Mouse (Mus musculus): ENCODE measurements at regions not wholly inside any gene's neighbourhood (a gene's known extent, or its start where the extent isn't known, plus 50 kb on each side); places are given as distances from the start of the nearest gene placed in this dataset.

DNA sequence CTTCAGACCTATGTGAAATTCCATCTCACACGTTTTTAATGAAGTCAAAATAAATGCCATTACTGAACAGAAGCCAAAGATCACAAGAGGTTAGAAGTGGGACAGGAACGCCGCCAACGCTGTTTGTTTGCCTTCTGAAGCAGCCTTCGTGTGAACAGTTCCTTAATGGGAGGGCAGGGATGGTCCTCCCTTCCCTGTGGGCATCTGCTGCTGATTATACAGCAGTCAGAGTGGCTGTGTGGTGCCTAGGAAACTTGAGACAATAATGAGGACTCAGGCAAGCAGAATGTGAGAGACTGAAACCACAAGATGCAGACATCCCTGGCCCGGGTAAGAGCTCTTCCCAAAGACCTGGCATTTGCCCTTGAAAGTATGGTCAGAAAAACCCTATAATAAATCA is 164.3 kb downstream of the Cxcl12 start:
- Histone ChIP-seq H3K36me3 (ENCODE audit: insufficient read depth, low read length) (no peaks in the 10 kb centered on the region), H3K27ac (ENCODE audit: low read depth, low read length) (no peak overlapping the region), H3K4me3 (ENCODE audit: low read depth, low read length) (no peak overlapping the region), H3K4me1 (ENCODE audit: insufficient read depth, low read length) (no peaks in the 10 kb centered on the region), H3K9me3 (ENCODE audit: low read length) (no peaks in the 10 kb centered on the region), H3K9ac (replicated peaks; ENCODE audit: low read length, poor library complexity, severe bottlenecking) (no peak overlapping the region), H3K4me2 (ENCODE audit: low read depth, low read length, poor library complexity, severe bottlenecking) (no peak overlapping the region), H3K27me3 (ENCODE audit: insufficient read depth, low read length) (no peaks in the 10 kb centered on the region)
- no peak for DNase-seq (ENCODE audit: low spot score)
- WGBS: 67% methylated on average over 6 of the region's 6 CpGs
- no peak for TF ChIP-seq CTCF (IDR thresholded peaks at IDR 0.05)
- no peak for ATAC-seq (ENCODE audit: low FRiP score)

- ATAC-seq (ENCODE audit: low FRiP score): no peak
- no peaks in the 10 kb centered on the region for H3K27me3 ChIP-seq (ENCODE audit: insufficient read depth, low read length)
- no peak for TF ChIP-seq CTCF (IDR thresholded peaks at IDR 0.05)
- H3K4me2 ChIP-seq (ENCODE audit: low read depth, low read length, poor library complexity, severe bottlenecking): no peak overlapping the region
- DNase-seq (ENCODE audit: low spot score): no peak
- H3K27ac ChIP-seq (ENCODE audit: low read depth, low read length): no peak overlapping the region
- H3K9ac ChIP-seq (replicated peaks; ENCODE audit: low read length, poor library complexity, severe bottlenecking): no peak overlapping the region
- no peaks in the 10 kb centered on the region for H3K4me1 ChIP-seq (ENCODE audit: insufficient read depth, low read length)
- 92% methylated on average over 3 of the region's 3 CpGs for WGBS
- H3K36me3 ChIP-seq (ENCODE audit: insufficient read depth, low read length): no peaks in the 10 kb centered on the region
- no peaks in the 10 kb centered on the region for H3K9me3 ChIP-seq (ENCODE audit: low read length)
- H3K4me3 ChIP-seq (ENCODE audit: low read depth, low read length): no peak overlapping the region
These were observed 173.8 kb downstream of the Cxcl12 start for GRCm38 (mm10) chr6:117342123-117342522.

GRCm38 (mm10) chr6:117347356-117347755 is 179.0 kb downstream of the Cxcl12 start:
- no peak overlapping the region for H3K4me3 ChIP-seq (ENCODE audit: low read depth, low read length)
- no peak for TF ChIP-seq CTCF (IDR thresholded peaks at IDR 0.05)
- DNase-seq (ENCODE audit: low spot score): no peak
- no peak for ATAC-seq (ENCODE audit: low FRiP score)
- H3K9me3 ChIP-seq (ENCODE audit: low read length): no peaks in the 10 kb centered on the region
- H3K4me2 ChIP-seq (ENCODE audit: low read depth, low read length, poor library complexity, severe bottlenecking): no peak overlapping the region
- H3K4me1 ChIP-seq (ENCODE audit: insufficient read depth, low read length): no peaks in the 10 kb centered on the region
- H3K27ac ChIP-seq (ENCODE audit: low read depth, low read length): no peak overlapping the region
- H3K36me3 ChIP-seq (ENCODE audit: insufficient read depth, low read length): no peaks in the 10 kb centered on the region
- WGBS: 86% methylated on average over 1 of the region's 1 CpGs
- H3K9ac ChIP-seq (replicated peaks; ENCODE audit: low read length, poor library complexity, severe bottlenecking): no peak overlapping the region
- H3K27me3 ChIP-seq (ENCODE audit: insufficient read depth, low read length): no peaks in the 10 kb centered on the region

DNA sequence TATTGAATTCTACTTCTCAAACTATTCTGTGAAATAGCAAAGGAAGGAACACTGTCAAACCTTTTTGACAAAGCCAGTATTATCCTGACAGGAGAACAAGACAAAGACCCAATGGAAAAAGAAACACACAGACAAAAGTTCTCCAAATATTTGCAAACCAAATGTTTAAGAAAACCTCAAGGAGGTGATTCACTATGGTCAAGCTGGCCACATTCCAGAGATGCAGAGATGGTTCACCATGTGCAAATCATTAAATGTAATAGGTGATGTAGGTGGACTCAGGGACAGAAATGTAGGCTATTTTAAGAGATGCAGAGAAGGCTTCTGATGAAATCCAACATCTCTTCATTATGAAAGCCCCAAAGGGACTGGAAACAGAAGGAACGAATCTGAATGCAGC is 183.5 kb downstream of the Cxcl12 start:
- Histone ChIP-seq H3K27me3 (ENCODE audit: insufficient read depth, low read length) (no peaks in the 10 kb centered on the region), H3K9ac (replicated peaks; ENCODE audit: low read length, poor library complexity, severe bottlenecking) (no peak overlapping the region), H3K36me3 (ENCODE audit: insufficient read depth, low read length) (no peaks in the 10 kb centered on the region), H3K4me3 (ENCODE audit: low read depth, low read length) (no peak overlapping the region), H3K9me3 (ENCODE audit: low read length) (no peaks in the 10 kb centered on the region), H3K4me1 (ENCODE audit: insufficient read depth, low read length) (no peaks in the 10 kb centered on the region), H3K27ac (ENCODE audit: low read depth, low read length) (no peak overlapping the region), H3K4me2 (ENCODE audit: low read depth, low read length, poor library complexity, severe bottlenecking) (no peak overlapping the region)
- 75% methylated on average over 1 of the region's 1 CpGs for WGBS
- no peak for DNase-seq (ENCODE audit: low spot score)
- no peak for TF ChIP-seq CTCF (IDR thresholded peaks at IDR 0.05)
- no peak for ATAC-seq (ENCODE audit: low FRiP score)

DNA sequence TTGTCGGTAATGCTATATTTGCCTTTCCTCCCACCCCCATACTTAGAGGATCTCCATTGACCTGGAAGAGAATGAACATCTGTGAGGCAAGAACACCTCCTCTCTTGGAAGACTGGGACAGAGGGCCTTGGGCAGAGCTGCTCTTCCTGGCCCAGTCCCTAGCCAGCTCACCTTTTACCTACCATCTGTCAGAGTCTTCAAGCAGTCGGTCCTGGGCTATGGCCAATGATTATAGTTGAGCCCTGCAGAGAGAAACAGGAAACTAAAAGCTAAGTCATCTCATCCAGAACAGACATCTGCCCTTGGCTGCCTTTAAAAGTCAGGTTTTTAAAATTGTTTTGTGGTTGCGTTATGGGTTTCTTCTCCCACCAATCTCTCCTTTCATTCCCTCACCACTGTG is 184.8 kb downstream of the Cxcl12 start:
- ATAC-seq (ENCODE audit: low FRiP score) (no peak), DNase-seq (ENCODE audit: low spot score) (no peak)
- no peak overlapping the region for H3K4me2 ChIP-seq (ENCODE audit: low read depth, low read length, poor library complexity, severe bottlenecking)
- no peak for TF ChIP-seq CTCF (IDR thresholded peaks at IDR 0.05)
- no peaks in the 10 kb centered on the region for H3K9me3 ChIP-seq (ENCODE audit: low read length)
- no peaks in the 10 kb centered on the region for H3K27me3 ChIP-seq (ENCODE audit: insufficient read depth, low read length)
- H3K4me1 ChIP-seq (ENCODE audit: insufficient read depth, low read length): no peaks in the 10 kb centered on the region
- H3K36me3 ChIP-seq (ENCODE audit: insufficient read depth, low read length): no peaks in the 10 kb centered on the region
- H3K4me3 ChIP-seq (ENCODE audit: low read depth, low read length): no peak overlapping the region
- WGBS: 95% methylated on average over 3 of the region's 3 CpGs
- no peak overlapping the region for H3K27ac ChIP-seq (ENCODE audit: low read depth, low read length)
- H3K9ac ChIP-seq (replicated peaks; ENCODE audit: low read length, poor library complexity, severe bottlenecking): no peak overlapping the region

DNA sequence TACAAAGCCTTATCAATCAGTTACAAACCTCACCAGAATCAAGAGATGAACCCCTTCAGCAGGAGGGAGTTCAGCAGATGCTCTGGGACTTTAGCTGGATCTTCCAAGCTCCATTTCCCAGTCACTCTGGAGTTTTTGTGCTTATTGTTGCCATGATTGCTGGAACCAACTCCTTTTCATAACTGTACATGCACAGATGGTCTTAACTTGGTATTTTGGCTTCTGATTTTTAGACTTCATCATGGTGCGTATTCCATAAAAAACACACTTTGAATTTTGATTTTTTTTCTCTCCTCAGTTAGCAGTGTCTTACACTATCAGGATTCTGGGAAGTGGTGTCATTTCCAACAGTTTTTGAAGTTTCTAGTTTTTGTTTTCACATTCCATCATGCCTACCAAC is 187.8 kb downstream of the Cxcl12 start:
- ATAC-seq (ENCODE audit: low FRiP score) (no peak), DNase-seq (ENCODE audit: low spot score) (no peak)
- H3K36me3 ChIP-seq (ENCODE audit: insufficient read depth, low read length): no peaks in the 10 kb centered on the region
- no peaks in the 10 kb centered on the region for H3K4me1 ChIP-seq (ENCODE audit: insufficient read depth, low read length)
- no peak overlapping the region for H3K9ac ChIP-seq (replicated peaks; ENCODE audit: low read length, poor library complexity, severe bottlenecking)
- H3K4me2 ChIP-seq (ENCODE audit: low read depth, low read length, poor library complexity, severe bottlenecking): no peak overlapping the region
- TF ChIP-seq CTCF (IDR thresholded peaks at IDR 0.05): no peak
- no peak overlapping the region for H3K27ac ChIP-seq (ENCODE audit: low read depth, low read length)
- 90% methylated on average over 1 of the region's 1 CpGs for WGBS
- no peaks in the 10 kb centered on the region for H3K27me3 ChIP-seq (ENCODE audit: insufficient read depth, low read length)
- H3K9me3 ChIP-seq (ENCODE audit: low read length): no peaks in the 10 kb centered on the region
- H3K4me3 ChIP-seq (ENCODE audit: low read depth, low read length): no peak overlapping the region

GRCm38 (mm10) chr6:117359401-117359800 is 191.1 kb downstream of the Cxcl12 start:
- no peak overlapping the region for H3K9ac ChIP-seq (replicated peaks; ENCODE audit: low read length, poor library complexity, severe bottlenecking)
- no peak for ATAC-seq (ENCODE audit: low FRiP score)
- no peaks in the 10 kb centered on the region for H3K4me1 ChIP-seq (ENCODE audit: insufficient read depth, low read length)
- TF ChIP-seq CTCF (IDR thresholded peaks at IDR 0.05): no peak
- H3K36me3 ChIP-seq (ENCODE audit: insufficient read depth, low read length): no peaks in the 10 kb centered on the region
- H3K4me3 ChIP-seq (ENCODE audit: low read depth, low read length): no peak overlapping the region
- no peaks in the 10 kb centered on the region for H3K27me3 ChIP-seq (ENCODE audit: insufficient read depth, low read length)
- no peaks in the 10 kb centered on the region for H3K9me3 ChIP-seq (ENCODE audit: low read length)
- no peak overlapping the region for H3K4me2 ChIP-seq (ENCODE audit: low read depth, low read length, poor library complexity, severe bottlenecking)
- WGBS: 89% methylated on average over 2 of the region's 2 CpGs
- no peak for DNase-seq (ENCODE audit: low spot score)
- H3K27ac ChIP-seq (ENCODE audit: low read depth, low read length): no peak overlapping the region
